Mouse (Mus musculus): Measurements from ENCODE around the gene Pygl. TPM values are rescaled to one million over a fixed set of nuclear protein-coding genes. Genes with fewer than 3 reads are reported as not detected.
A peak's percentile ranks its signal among the peaks of the same experiment; 100 is the strongest.

The Pygl gene
- polyA plus RNA-seq, 1 experiment from 2014 or later = 32.8 TPM

GRCm38 (mm10) chr12:70226655-70227054 is 4.6 kb downstream of the Pygl start:
- Histone ChIP-seq H3K4me1 (replicated peaks) (peaks cover 51% of the 10 kb centered on the region), H3K4me3 (replicated peaks) (peak overlapping the region; percentile 62), H3K27ac (peak overlapping the region; percentile 67; the same call in 1 of the 2 replicates), H3K4me2 (peak overlapping the region; percentile 86), H3K36me3 (no peaks in the 10 kb centered on the region), H3K9ac (peak overlapping the region; percentile 75), H3K9me3 (replicated peaks) (no peaks in the 10 kb centered on the region), H3K27me3 (no peaks in the 10 kb centered on the region)
- 34% methylated on average over 5 of the region's 5 CpGs for WGBS (ENCODE audit: insufficient replicate concordance)
- no peak for DNase-seq
- no peak for ATAC-seq (ENCODE audit: low read depth)

GRCm38 (mm10) chr12:70223331-70223730 is 8.0 kb downstream of the Pygl start:
- WGBS (ENCODE audit: insufficient replicate concordance) = 61% methylated on average over 4 of the region's 4 CpGs
- H3K36me3 ChIP-seq = 0 out of 2 replicates have a peak, but pooled peaks cover 3% of the 10 kb centered on the region
- no peaks in the 10 kb centered on the region for H3K9me3 ChIP-seq (replicated peaks)
- H3K27ac ChIP-seq = peak overlapping the region; percentile 52
- H3K4me3 ChIP-seq (replicated peaks) = no peak overlapping the region
- ATAC-seq (ENCODE audit: low read depth) = no peak
- no peak overlapping the region for H3K4me2 ChIP-seq
- no peak overlapping the region for H3K9ac ChIP-seq
- no peaks in the 10 kb centered on the region for H3K27me3 ChIP-seq
- no peak for DNase-seq
- peaks cover 36% of the 10 kb centered on the region for H3K4me1 ChIP-seq (replicated peaks)

DNA sequence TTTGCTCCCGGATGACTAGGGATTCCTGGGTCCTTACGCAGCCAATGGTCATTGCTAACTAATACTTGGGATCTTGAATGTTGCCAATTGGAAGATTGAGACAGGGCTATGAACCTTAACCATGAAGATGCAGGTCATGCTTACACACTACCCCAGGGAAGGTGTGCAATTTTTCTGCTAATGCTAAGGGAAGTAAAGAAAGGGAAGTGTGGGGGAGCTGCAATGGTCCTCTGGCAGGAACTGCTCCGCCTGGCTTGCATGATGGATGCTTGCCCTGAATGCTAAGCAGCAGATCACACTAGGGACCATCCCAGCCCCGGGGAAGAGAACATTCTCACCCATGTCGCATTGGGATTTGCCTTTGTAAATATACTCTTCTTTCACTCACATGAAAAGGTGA is 9.9 kb downstream of the Pygl start:
- WGBS (ENCODE audit: insufficient replicate concordance) = 64% methylated on average over 5 of the region's 5 CpGs
- H3K4me3 ChIP-seq (replicated peaks) = no peak overlapping the region
- no peaks in the 10 kb centered on the region for H3K9me3 ChIP-seq (replicated peaks)
- ATAC-seq (ENCODE audit: low read depth) (no peak), DNase-seq (no peak)
- H3K4me2 ChIP-seq = no peak overlapping the region
- peaks cover 17% of the 10 kb centered on the region for H3K4me1 ChIP-seq (replicated peaks)
- no peaks in the 10 kb centered on the region for H3K27me3 ChIP-seq
- no peak overlapping the region for H3K27ac ChIP-seq
- no peak overlapping the region for H3K9ac ChIP-seq
- H3K36me3 ChIP-seq = 0 out of 2 replicates have a peak, but pooled peaks cover 4% of the 10 kb centered on the region

DNA sequence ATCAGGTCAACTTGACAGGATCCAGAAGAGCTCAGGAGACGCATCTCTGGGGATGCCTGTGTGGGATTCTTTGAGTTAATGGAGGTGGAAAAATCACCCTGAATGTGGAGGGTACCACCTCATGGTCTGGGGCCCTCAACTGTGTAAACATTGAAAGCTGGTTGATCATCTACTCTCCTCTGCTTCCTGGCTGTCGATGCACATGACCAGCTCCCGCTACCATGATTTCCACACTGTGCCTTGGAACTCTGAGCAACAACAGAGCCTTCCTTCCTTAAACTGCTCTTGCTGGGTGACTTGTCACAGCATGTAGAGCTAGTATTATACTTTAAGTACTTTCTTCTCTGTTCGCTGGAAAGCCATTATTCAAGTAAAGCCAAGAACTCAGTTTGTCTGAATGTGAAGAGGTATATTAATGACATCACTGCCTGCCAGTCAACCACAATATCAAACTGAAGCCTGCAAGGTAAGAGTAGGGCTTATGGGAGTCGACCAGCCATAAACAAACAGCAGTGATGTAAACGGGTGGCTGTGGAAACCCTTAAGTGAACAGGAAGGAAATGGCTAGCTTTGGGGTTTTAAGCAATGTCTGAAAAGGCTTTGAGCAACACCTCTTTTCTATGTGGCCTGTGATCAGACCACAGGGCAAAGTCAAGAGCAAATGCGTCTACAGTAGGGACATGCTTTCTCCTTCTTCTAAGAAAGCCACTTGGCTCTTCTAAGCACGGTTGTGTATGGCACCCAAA is 12.3 kb downstream of the Pygl start:
- Histone ChIP-seq H3K27ac (no peak overlapping the region), H3K9me3 (replicated peaks) (no peaks in the 10 kb centered on the region), H3K4me2 (no peak overlapping the region), H3K36me3 (0 out of 2 replicates have a peak, but pooled peaks cover 7% of the 10 kb centered on the region), H3K27me3 (no peaks in the 10 kb centered on the region), H3K4me1 (replicated peaks) (peaks cover 7% of the 10 kb centered on the region; the same call in 1 of the 2 replicates), H3K4me3 (replicated peaks) (no peak overlapping the region), H3K9ac (no peak overlapping the region)
- 38% methylated on average over 8 of the region's 8 CpGs for WGBS (ENCODE audit: insufficient replicate concordance)
- ATAC-seq (ENCODE audit: low read depth) (no peak), DNase-seq (no peak)

- Histone ChIP-seq H3K4me3 (replicated peaks) (no peak overlapping the region), H3K9ac (no peak overlapping the region), H3K4me1 (replicated peaks) (peaks cover 3% of the 10 kb centered on the region; the same call in 1 of the 2 replicates), H3K27ac (no peak overlapping the region), H3K9me3 (replicated peaks) (no peaks in the 10 kb centered on the region), H3K36me3 (0 out of 2 replicates have a peak, but pooled peaks cover 7% of the 10 kb centered on the region), H3K27me3 (no peaks in the 10 kb centered on the region), H3K4me2 (no peak overlapping the region)
- ATAC-seq (ENCODE audit: low read depth) = no peak
- DNase-seq = no peak
- WGBS (ENCODE audit: insufficient replicate concordance) = 78% methylated on average over 16 of the region's 16 CpGs
Measured at GRCm38 (mm10) chr12:70216229-70216800, 15.0 kb downstream of the Pygl start.

- Histone ChIP-seq H3K4me2 (no peak overlapping the region), H3K9me3 (replicated peaks) (no peaks in the 10 kb centered on the region), H3K4me1 (replicated peaks) (no peaks in the 10 kb centered on the region), H3K36me3 (0 out of 2 replicates have a peak, but pooled peaks cover 6% of the 10 kb centered on the region), H3K27ac (no peak overlapping the region), H3K27me3 (no peaks in the 10 kb centered on the region), H3K4me3 (replicated peaks) (no peak overlapping the region), H3K9ac (no peak overlapping the region)
- 66% methylated on average over 8 of the region's 8 CpGs for WGBS (ENCODE audit: insufficient replicate concordance)
- no peak for DNase-seq
- ATAC-seq (ENCODE audit: low read depth) = no peak
Measured at GRCm38 (mm10) chr12:70214281-70214680, 17.0 kb downstream of the Pygl start.

- 0 out of 2 replicates have a peak, but pooled peaks cover 5% of the 10 kb centered on the region for H3K36me3 ChIP-seq
- ATAC-seq (ENCODE audit: low read depth) = no peak
Measured at GRCm38 (mm10) chr12:70213601-70214000, 17.7 kb downstream of the Pygl start.

DNA sequence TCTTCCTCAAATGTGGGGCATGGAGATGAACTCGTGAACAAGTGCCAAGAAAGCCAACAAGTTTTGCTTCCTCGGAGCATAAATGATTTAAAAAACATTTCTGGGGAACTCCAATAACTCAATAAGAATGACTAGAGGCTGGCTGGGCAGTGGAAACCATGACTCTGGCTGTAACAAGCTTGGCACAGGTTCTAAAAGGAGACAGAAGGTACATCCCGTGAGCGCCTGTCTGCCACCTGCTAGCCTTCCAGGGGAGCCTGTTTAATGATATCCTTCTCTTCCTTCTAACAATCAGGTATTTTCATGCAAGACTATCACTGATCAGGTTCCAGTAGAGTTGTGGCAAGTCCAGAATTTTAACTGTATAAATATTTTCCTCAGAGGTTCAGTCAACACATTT is 18.8 kb downstream of the Pygl start:
- Histone ChIP-seq H3K4me2 (no peak overlapping the region), H3K4me3 (replicated peaks) (no peak overlapping the region), H3K4me1 (replicated peaks) (no peaks in the 10 kb centered on the region), H3K36me3 (0 out of 2 replicates have a peak, but pooled peaks cover 5% of the 10 kb centered on the region), H3K9me3 (replicated peaks) (no peaks in the 10 kb centered on the region), H3K27me3 (no peaks in the 10 kb centered on the region), H3K9ac (no peak overlapping the region), H3K27ac (no peak overlapping the region)
- DNase-seq (no peak), ATAC-seq (ENCODE audit: low read depth) (no peak)
- 72% methylated on average over 4 of the region's 4 CpGs for WGBS (ENCODE audit: insufficient replicate concordance)

More at GRCm38 (mm10) chr12:70213601-70214000, 17.7 kb downstream of the Pygl start:
- Histone ChIP-seq H3K9me3 (replicated peaks) (no peaks in the 10 kb centered on the region), H3K27me3 (no peaks in the 10 kb centered on the region), H3K4me1 (replicated peaks) (no peaks in the 10 kb centered on the region), H3K4me3 (replicated peaks) (no peak overlapping the region), H3K27ac (no peak overlapping the region), H3K4me2 (no peak overlapping the region), H3K9ac (no peak overlapping the region)
- no peak for DNase-seq
- WGBS (ENCODE audit: insufficient replicate concordance) = 74% methylated on average over 6 of the region's 6 CpGs

- WGBS (ENCODE audit: insufficient replicate concordance) = 54% methylated on average over 5 of the region's 5 CpGs
- 0 out of 2 replicates have a peak, but pooled peaks cover 3% of the 10 kb centered on the region for H3K36me3 ChIP-seq
- no peaks in the 10 kb centered on the region for H3K4me1 ChIP-seq (replicated peaks)
- DNase-seq (no peak), ATAC-seq (ENCODE audit: low read depth) (no peak)
- no peak overlapping the region for H3K27ac ChIP-seq
- no peak overlapping the region for H3K4me2 ChIP-seq
- no peak overlapping the region for H3K4me3 ChIP-seq (replicated peaks)
- no peaks in the 10 kb centered on the region for H3K9me3 ChIP-seq (replicated peaks)
- H3K9ac ChIP-seq = no peak overlapping the region
- H3K27me3 ChIP-seq = no peaks in the 10 kb centered on the region
Measured at GRCm38 (mm10) chr12:70208214-70208613, 23.1 kb downstream of the Pygl start.

- WGBS (ENCODE audit: insufficient replicate concordance) = 74% methylated on average over 8 of the region's 8 CpGs
Measured at GRCm38 (mm10) chr12:70204433-70204832, 26.9 kb downstream of the Pygl start.

DNA sequence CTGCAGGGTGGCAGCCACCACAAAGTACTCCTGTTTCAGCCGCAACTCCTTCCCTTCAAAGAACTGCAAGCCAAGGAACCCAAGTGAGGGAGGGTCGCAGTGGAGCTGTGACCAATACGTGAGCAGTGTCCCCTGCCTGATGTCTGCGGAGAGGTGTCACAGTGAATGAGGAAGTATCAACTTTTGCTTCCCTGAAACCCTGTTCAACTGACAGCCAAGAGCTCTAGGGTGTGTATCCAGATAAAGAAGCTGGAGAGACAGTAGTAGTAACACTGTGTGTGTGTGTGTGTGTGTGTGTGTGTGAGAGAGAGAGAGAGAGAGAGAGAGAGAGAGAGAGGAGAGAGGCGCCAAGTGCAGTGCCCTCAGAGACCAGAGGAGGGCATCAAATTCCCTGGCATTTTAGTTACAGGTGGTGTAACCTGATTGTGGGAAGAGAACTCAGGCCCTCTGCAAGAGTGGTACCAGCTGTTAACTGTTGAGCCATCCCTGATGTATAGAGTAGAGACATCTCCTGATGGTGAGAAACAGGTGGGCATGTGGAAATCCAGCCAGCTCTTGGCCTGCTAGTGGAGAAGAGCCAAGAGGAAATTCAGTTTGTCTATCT is 29.3 kb downstream of the Pygl start:
- ATAC-seq (ENCODE audit: low read depth) (no peak), DNase-seq (no peak)
- Histone ChIP-seq H3K9ac (no peak overlapping the region), H3K27me3 (no peaks in the 10 kb centered on the region), H3K9me3 (replicated peaks) (no peaks in the 10 kb centered on the region), H3K4me1 (replicated peaks) (no peaks in the 10 kb centered on the region), H3K36me3 (peaks cover 18% of the 10 kb centered on the region), H3K4me2 (no peak overlapping the region), H3K4me3 (replicated peaks) (no peak overlapping the region), H3K27ac (no peak overlapping the region)
- 33% methylated on average over 5 of the region's 5 CpGs for WGBS (ENCODE audit: insufficient replicate concordance)

More at GRCm38 (mm10) chr12:70204433-70204832, 26.9 kb downstream of the Pygl start:
- Histone ChIP-seq H3K27me3 (no peaks in the 10 kb centered on the region), H3K4me2 (no peak overlapping the region), H3K36me3 (peaks cover 19% of the 10 kb centered on the region), H3K4me3 (replicated peaks) (no peak overlapping the region), H3K9ac (no peak overlapping the region), H3K9me3 (replicated peaks) (no peaks in the 10 kb centered on the region), H3K27ac (no peak overlapping the region), H3K4me1 (replicated peaks) (no peaks in the 10 kb centered on the region)
- DNase-seq (no peak), ATAC-seq (ENCODE audit: low read depth) (no peak)
